Mouse (Mus musculus): ENCODE results near the gene Errfi1. TPM values are rescaled to one million over a fixed set of nuclear protein-coding genes. Genes with fewer than 3 reads are reported as not detected.

Errfi1 gene
- polyA plus RNA-seq, 1 experiment, result 14.7 TPM

GRCm38 (mm10) chr4:150866069-150866468 lies 12.3 kb downstream of the Errfi1 start:
- Histone ChIP-seq H3K4me1 (ENCODE audit: control insufficient read depth, insufficient read depth, low read length) (no peaks in the 10 kb centered on the region; the same call in 1 of the 2 replicates), H3K4me3 (replicated peaks; ENCODE audit: control insufficient read depth, low read depth, low read length) (no peak overlapping the region), H3K27ac (ENCODE audit: control insufficient read depth, insufficient read depth, low read depth, low read length, poor library complexity) (no peak overlapping the region)
- WGBS, result 80% methylated on average over 11 of the region's 11 CpGs
- TF ChIP-seq CTCF (IDR thresholded peaks at IDR 0.05; ENCODE audit: control insufficient read depth, insufficient read depth, low read length) (no peak), POLR2A (IDR thresholded peaks at IDR 0.05; ENCODE audit: borderline replicate concordance, control insufficient read depth, low read depth, low read length) (no peak)

- TF ChIP-seq POLR2A (IDR thresholded peaks at IDR 0.05; ENCODE audit: borderline replicate concordance, control insufficient read depth, low read depth, low read length) (no peak), CTCF (IDR thresholded peaks at IDR 0.05; ENCODE audit: control insufficient read depth, insufficient read depth, low read length) (no peak)
- no peaks in the 10 kb centered on the region; the same call in 1 of the 2 replicates for H3K4me1 ChIP-seq (ENCODE audit: control insufficient read depth, insufficient read depth, low read length)
- 88% methylated on average over 11 of the region's 12 CpGs for WGBS
- no peak overlapping the region for H3K4me3 ChIP-seq (replicated peaks; ENCODE audit: control insufficient read depth, low read depth, low read length)
- H3K27ac ChIP-seq (ENCODE audit: control insufficient read depth, insufficient read depth, low read depth, low read length, poor library complexity), result no peak overlapping the region
These were observed 12.8 kb downstream of the Errfi1 start for GRCm38 (mm10) chr4:150866494-150866893.

DNA sequence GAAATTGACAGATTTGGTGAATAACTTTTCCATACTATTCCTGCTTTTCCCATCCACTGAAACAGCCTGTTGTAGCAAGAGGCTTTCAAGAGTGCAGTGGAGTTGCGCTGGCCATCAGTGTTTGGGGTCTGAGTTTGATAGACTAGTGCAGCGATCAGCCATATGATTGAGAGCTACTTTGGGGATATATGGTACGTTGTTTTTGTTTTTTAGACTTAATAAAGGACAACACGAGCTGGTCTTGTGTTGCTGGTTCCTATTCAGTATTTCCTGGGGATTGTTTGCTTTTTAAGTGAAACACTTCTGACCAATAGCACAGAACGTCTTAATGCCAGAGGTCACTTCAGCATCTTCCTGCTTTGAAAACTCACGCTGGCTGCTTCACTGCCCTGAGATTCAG lies 14.4 kb downstream of the Errfi1 start:
- H3K4me1 ChIP-seq (ENCODE audit: control insufficient read depth, insufficient read depth, low read length), result no peaks in the 10 kb centered on the region
- TF ChIP-seq POLR2A (IDR thresholded peaks at IDR 0.05; ENCODE audit: borderline replicate concordance, control insufficient read depth, low read depth, low read length), result no peak
- no peak for TF ChIP-seq CTCF (IDR thresholded peaks at IDR 0.05; ENCODE audit: control insufficient read depth, insufficient read depth, low read length)
- H3K4me3 ChIP-seq (replicated peaks; ENCODE audit: control insufficient read depth, low read depth, low read length), result no peak overlapping the region
- no peak overlapping the region for H3K27ac ChIP-seq (ENCODE audit: control insufficient read depth, insufficient read depth, low read depth, low read length, poor library complexity)
- 79% methylated on average over 6 of the region's 6 CpGs for WGBS

GRCm38 (mm10) chr4:150868859-150869258 lies 15.1 kb downstream of the Errfi1 start:
- WGBS, result 80% methylated on average over 2 of the region's 2 CpGs
- H3K4me1 ChIP-seq (ENCODE audit: control insufficient read depth, insufficient read depth, low read length), result no peaks in the 10 kb centered on the region
- H3K4me3 ChIP-seq (replicated peaks; ENCODE audit: control insufficient read depth, low read depth, low read length), result no peak overlapping the region
- no peak for TF ChIP-seq CTCF (IDR thresholded peaks at IDR 0.05; ENCODE audit: control insufficient read depth, insufficient read depth, low read length)
- no peak for TF ChIP-seq POLR2A (IDR thresholded peaks at IDR 0.05; ENCODE audit: borderline replicate concordance, control insufficient read depth, low read depth, low read length)
- no peak overlapping the region for H3K27ac ChIP-seq (ENCODE audit: control insufficient read depth, insufficient read depth, low read depth, low read length, poor library complexity)

DNA sequence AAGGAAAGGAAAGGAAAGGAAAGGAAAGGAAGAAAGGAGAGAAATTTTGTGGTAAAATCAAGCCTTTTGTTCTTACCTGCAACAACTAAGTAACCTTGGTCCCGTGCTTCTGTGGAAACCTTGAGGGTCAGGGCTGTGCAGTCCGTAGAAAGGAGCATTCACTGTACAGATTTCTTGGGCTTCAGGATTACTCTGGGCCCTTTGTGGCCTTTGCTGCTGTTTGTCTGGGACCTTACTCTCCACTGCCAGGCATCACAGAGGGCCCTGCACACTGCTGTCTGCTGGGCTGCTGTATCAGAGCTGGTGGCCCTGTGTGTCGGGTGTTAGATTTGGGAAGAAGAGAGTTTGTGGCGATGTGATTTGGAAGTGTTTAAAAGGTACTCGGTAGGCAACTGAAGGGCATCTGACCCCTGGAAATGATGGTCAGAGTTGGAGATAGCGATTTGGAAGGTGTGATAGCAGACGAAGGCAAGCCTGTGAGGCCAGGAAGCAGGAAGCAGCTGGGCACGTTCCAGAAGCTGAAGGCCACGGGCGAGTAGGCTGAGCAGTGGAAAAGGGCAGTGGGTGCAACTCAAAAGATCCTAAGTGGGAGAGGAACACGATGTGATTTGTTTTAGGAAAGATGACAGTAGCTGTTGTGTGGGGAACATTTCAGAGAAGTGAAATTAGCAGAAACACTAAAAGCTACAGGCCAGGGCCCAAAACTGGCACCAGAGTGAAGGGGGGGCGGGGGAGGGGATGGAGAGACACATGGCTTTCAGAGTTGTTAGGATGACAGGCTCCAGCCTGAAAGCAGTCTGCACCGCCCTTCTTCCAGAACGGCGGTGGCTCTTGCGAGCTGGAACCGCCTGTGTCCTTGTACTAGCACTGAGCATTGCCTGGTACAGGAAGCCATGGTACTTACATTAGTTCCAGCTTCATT lies 15.8 kb downstream of the Errfi1 start:
- WGBS, result 50% methylated on average over 17 of the region's 17 CpGs
- H3K4me3 ChIP-seq (replicated peaks; ENCODE audit: control insufficient read depth, low read depth, low read length), result no peak overlapping the region
- no peaks in the 10 kb centered on the region; the same call in 1 of the 2 replicates for H3K4me1 ChIP-seq (ENCODE audit: control insufficient read depth, insufficient read depth, low read length)
- no peak for TF ChIP-seq POLR2A (IDR thresholded peaks at IDR 0.05; ENCODE audit: borderline replicate concordance, control insufficient read depth, low read depth, low read length)
- no peak for TF ChIP-seq CTCF (IDR thresholded peaks at IDR 0.05; ENCODE audit: control insufficient read depth, insufficient read depth, low read length)
- H3K27ac ChIP-seq (ENCODE audit: control insufficient read depth, insufficient read depth, low read depth, low read length, poor library complexity), result no peak overlapping the region

DNA sequence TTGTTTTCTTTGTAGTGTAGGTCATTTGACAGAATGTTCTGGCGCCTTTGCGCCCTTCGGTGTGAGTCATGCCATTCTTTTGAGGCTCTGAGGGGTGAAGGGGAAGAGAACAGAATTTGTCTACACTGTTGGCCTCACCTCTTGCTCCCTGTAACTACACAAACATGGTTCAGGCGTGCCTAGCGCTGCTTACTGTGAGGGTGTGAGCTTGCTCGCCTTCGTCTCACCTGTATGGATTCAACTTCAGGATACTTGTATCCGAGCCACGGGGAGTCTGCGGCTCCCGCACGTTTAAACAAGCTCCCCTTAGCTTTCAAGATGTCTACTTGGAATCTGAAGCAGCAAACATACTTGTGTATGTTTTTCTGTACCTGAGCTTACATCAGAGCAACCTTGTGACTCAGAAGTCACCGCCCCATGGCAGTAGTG lies 17.3 kb downstream of the Errfi1 start:
- TF ChIP-seq CTCF (IDR thresholded peaks at IDR 0.05; ENCODE audit: control insufficient read depth, insufficient read depth, low read length) (no peak), POLR2A (IDR thresholded peaks at IDR 0.05; ENCODE audit: borderline replicate concordance, control insufficient read depth, low read depth, low read length) (no peak)
- Histone ChIP-seq H3K4me3 (replicated peaks; ENCODE audit: control insufficient read depth, low read depth, low read length) (no peak overlapping the region), H3K4me1 (ENCODE audit: control insufficient read depth, insufficient read depth, low read length) (no peaks in the 10 kb centered on the region; the same call in 1 of the 2 replicates), H3K27ac (ENCODE audit: control insufficient read depth, insufficient read depth, low read depth, low read length, poor library complexity) (no peak overlapping the region)
- WGBS, result 90% methylated on average over 13 of the region's 13 CpGs

DNA sequence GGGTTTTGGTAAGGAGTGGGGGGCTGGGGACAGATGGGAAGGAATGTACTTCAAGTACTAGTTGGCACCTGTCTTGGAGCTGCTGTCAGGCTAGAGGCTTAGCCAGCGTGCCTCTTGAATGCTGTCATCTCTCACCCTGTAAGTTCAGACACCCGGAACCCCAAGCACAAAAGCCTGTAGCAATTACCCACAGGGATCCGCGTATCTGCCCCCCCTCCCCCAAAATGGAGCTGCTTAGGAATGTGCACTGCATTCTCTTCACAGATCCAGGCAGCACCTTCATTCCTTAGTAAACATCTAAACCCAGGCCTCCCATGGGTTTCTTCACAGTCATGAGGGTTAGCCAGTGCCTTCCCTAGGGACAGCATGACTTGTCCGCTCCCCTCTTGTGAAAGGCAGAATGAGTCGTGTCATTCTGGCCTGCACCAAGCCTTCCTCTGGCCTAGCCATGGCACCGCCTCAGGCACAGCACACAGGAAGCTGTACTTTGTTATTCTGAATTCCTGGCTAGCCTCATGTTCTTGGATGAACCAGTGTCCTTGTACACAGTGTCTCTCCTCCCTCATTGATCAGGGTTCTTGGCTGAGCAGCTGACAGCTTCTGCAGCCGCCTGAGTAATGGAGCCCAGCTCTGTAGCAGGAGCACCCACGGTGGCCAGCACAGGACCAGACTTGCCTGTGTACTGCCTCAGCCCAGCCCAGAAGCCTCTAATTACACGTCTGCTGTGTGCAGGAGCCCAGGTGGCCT lies 17.8 kb downstream of the Errfi1 start:
- Histone ChIP-seq H3K4me1 (ENCODE audit: control insufficient read depth, insufficient read depth, low read length) (no peaks in the 10 kb centered on the region; the same call in 1 of the 2 replicates), H3K4me3 (replicated peaks; ENCODE audit: control insufficient read depth, low read depth, low read length) (no peak overlapping the region), H3K27ac (ENCODE audit: control insufficient read depth, insufficient read depth, low read depth, low read length, poor library complexity) (no peak overlapping the region)
- TF ChIP-seq POLR2A (IDR thresholded peaks at IDR 0.05; ENCODE audit: borderline replicate concordance, control insufficient read depth, low read depth, low read length) (no peak), CTCF (IDR thresholded peaks at IDR 0.05; ENCODE audit: control insufficient read depth, insufficient read depth, low read length) (no peak)
- 69% methylated on average over 10 of the region's 10 CpGs for WGBS

GRCm38 (mm10) chr4:150872139-150872651 lies 18.5 kb downstream of the Errfi1 start:
- H3K4me1 ChIP-seq (ENCODE audit: control insufficient read depth, insufficient read depth, low read length), result no peaks in the 10 kb centered on the region; the same call in 1 of the 2 replicates
- TF ChIP-seq POLR2A (IDR thresholded peaks at IDR 0.05; ENCODE audit: borderline replicate concordance, control insufficient read depth, low read depth, low read length) (no peak), CTCF (IDR thresholded peaks at IDR 0.05; ENCODE audit: control insufficient read depth, insufficient read depth, low read length) (no peak)
- WGBS, result 82% methylated on average over 9 of the region's 9 CpGs
- H3K4me3 ChIP-seq (replicated peaks; ENCODE audit: control insufficient read depth, low read depth, low read length), result no peak overlapping the region
- no peak overlapping the region for H3K27ac ChIP-seq (ENCODE audit: control insufficient read depth, insufficient read depth, low read depth, low read length, poor library complexity)
